Mouse (Mus musculus): ENCODE data around the gene Ano2. TPM values are rescaled to one million over a fixed set of nuclear protein-coding genes. Genes with fewer than 3 reads are reported as not detected.

The Ano2 gene
- polyA plus RNA-seq, 1 experiment: not detected

- H3K79me3 ChIP-seq (ENCODE audit: low read depth): no peaks in the 10 kb centered on the region
- TF ChIP-seq FOSL1 (IDR thresholded peaks at IDR 0.05; ENCODE audit: insufficient read depth, low read length, poor library complexity, severe bottlenecking): no peak
- no peak for TF ChIP-seq MYOG (IDR thresholded peaks at IDR 0.05; ENCODE audit: control insufficient read depth, extremely low read depth, insufficient read length)
- TF ChIP-seq CEBPB (IDR thresholded peaks at IDR 0.05; ENCODE audit: low read depth): no peak
- no peak for TF ChIP-seq MYOD1 (IDR thresholded peaks at IDR 0.05; ENCODE audit: control insufficient read depth, insufficient read length, low read depth)
- no peak for TF ChIP-seq MAX (IDR thresholded peaks at IDR 0.05)
- no peak for TF ChIP-seq USF1 (IDR thresholded peaks at IDR 0.05; ENCODE audit: low read depth)
- TF ChIP-seq CTCF (IDR thresholded peaks at IDR 0.05; ENCODE audit: control insufficient read depth, insufficient read depth, insufficient read length): no peak
- H3K79me2 ChIP-seq (ENCODE audit: control insufficient read depth, insufficient read depth): no peaks in the 10 kb centered on the region
- H3K36me3 ChIP-seq (ENCODE audit: control insufficient read depth, insufficient read depth): no peaks in the 10 kb centered on the region
- H3K4me3 ChIP-seq (ENCODE audit: insufficient read depth, poor library complexity, severe bottlenecking): no peak overlapping the region
- no peak overlapping the region for H3ac ChIP-seq (ENCODE audit: control insufficient read depth, insufficient read length, low read depth)
- no peaks in the 10 kb centered on the region for H3K27me3 ChIP-seq (ENCODE audit: control insufficient read depth, insufficient read depth, insufficient read length)
These were observed 47.5 kb downstream of the Ano2 start for GRCm38 (mm10) chr6:125737511-125738285.

DNA sequence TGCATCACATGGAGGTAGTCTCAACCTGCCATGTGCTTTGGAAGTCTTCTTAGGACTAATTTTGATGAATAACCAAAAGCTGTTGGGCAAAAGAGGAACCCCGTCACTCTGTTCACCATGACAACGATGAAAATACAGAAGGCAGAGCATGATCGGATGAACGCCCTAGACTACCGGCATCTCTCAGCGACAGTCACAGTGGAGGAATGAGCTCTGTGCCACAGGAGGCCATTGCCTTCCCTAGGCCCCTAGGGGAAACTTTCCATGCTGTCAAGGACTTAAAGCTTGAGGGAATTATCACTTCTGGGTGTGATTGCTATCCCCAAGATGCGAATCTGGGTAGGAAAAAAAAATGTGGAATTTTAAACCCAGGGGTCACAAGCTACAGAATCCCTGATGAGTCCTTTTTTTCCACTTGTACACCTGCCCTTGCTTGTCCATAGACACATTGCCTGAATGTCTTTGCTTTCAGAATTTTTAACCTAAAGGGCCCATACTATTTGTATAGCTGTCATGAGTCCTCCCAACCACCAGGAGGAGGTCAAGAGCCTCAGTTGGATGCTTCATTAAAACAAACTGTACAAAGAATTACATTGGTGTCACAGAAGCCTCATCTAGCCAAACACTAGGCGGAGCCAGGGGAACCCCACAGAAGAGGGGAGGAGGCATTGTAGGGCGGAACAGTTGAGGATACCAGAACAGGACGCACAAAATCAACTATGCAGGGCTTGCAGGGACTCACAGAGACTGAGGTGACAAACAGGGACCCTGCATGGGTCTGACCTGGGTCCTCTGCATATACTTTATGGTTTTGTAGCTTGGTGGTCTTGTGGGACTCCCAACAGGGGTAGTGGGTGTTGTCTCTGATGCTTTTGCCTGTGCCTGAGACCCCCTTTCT, 53.2 kb downstream of the Ano2 start:
- H3K79me2 ChIP-seq (ENCODE audit: control insufficient read depth, insufficient read depth): no peaks in the 10 kb centered on the region
- H3ac ChIP-seq (ENCODE audit: control insufficient read depth, insufficient read length, low read depth): no peak overlapping the region
- H3K36me3 ChIP-seq (ENCODE audit: control insufficient read depth, insufficient read depth): no peaks in the 10 kb centered on the region
- no peak overlapping the region for H3K4me3 ChIP-seq (ENCODE audit: insufficient read depth, poor library complexity, severe bottlenecking)
- H3K27me3 ChIP-seq (ENCODE audit: control insufficient read depth, insufficient read depth, insufficient read length): no peaks in the 10 kb centered on the region
- TF ChIP-seq CTCF (IDR thresholded peaks at IDR 0.05; ENCODE audit: control insufficient read depth, insufficient read depth, insufficient read length): no peak
- TF ChIP-seq MAX (IDR thresholded peaks at IDR 0.05): no peak
- no peak for TF ChIP-seq MYOD1 (IDR thresholded peaks at IDR 0.05; ENCODE audit: control insufficient read depth, insufficient read length, low read depth)
- no peak for TF ChIP-seq FOSL1 (IDR thresholded peaks at IDR 0.05; ENCODE audit: insufficient read depth, low read length, poor library complexity, severe bottlenecking)
- H3K79me3 ChIP-seq (ENCODE audit: low read depth): no peaks in the 10 kb centered on the region

- Histone ChIP-seq H3K27me3 (ENCODE audit: control insufficient read depth, insufficient read depth, insufficient read length) (no peaks in the 10 kb centered on the region), H3K4me3 (ENCODE audit: insufficient read depth, poor library complexity, severe bottlenecking) (no peak overlapping the region), H3ac (ENCODE audit: control insufficient read depth, insufficient read length, low read depth) (no peak overlapping the region), H3K79me3 (ENCODE audit: low read depth) (no peaks in the 10 kb centered on the region), H3K79me2 (ENCODE audit: control insufficient read depth, insufficient read depth) (no peaks in the 10 kb centered on the region), H3K36me3 (ENCODE audit: control insufficient read depth, insufficient read depth) (no peaks in the 10 kb centered on the region)
- TF ChIP-seq MYOG (IDR thresholded peaks at IDR 0.05; ENCODE audit: control insufficient read depth, extremely low read depth, insufficient read length): no peak
- no peak for TF ChIP-seq CEBPB (IDR thresholded peaks at IDR 0.05; ENCODE audit: low read depth)
- no peak for TF ChIP-seq CTCF (IDR thresholded peaks at IDR 0.05; ENCODE audit: control insufficient read depth, insufficient read depth, insufficient read length)
- TF ChIP-seq USF1 (IDR thresholded peaks at IDR 0.05; ENCODE audit: low read depth): no peak
- TF ChIP-seq MAX (IDR thresholded peaks at IDR 0.05): no peak
- no peak for TF ChIP-seq MYOD1 (IDR thresholded peaks at IDR 0.05; ENCODE audit: control insufficient read depth, insufficient read length, low read depth)
- no peak for TF ChIP-seq FOSL1 (IDR thresholded peaks at IDR 0.05; ENCODE audit: insufficient read depth, low read length, poor library complexity, severe bottlenecking)
These were observed 57.2 kb downstream of the Ano2 start for GRCm38 (mm10) chr6:125747322-125747930.

DNA sequence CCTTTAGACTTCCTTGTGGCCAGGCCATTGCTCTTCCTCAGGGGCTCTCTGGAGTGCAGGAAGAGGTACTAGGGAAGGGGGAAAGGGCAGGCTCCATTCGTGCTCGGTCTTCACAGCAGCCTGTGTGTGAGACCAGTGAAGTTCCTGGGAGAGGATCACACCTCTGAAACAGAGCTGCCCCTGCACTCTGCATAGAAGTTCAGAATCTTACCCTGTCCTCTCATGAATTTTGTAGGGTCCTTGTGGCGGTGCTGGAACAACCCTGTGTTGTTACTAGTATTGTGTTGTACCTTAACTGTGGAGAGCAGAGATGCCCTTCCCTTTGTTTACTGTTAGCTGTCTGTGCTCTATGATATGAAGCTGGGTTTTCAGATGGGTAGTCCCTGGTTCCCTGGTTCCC, 58.4 kb downstream of the Ano2 start:
- Histone ChIP-seq H3K79me2 (ENCODE audit: control insufficient read depth, insufficient read depth) (no peaks in the 10 kb centered on the region), H3K27me3 (ENCODE audit: control insufficient read depth, insufficient read depth, insufficient read length) (no peaks in the 10 kb centered on the region), H3ac (ENCODE audit: control insufficient read depth, insufficient read length, low read depth) (no peak overlapping the region), H3K79me3 (ENCODE audit: low read depth) (no peaks in the 10 kb centered on the region), H3K36me3 (ENCODE audit: control insufficient read depth, insufficient read depth) (no peaks in the 10 kb centered on the region), H3K4me3 (ENCODE audit: insufficient read depth, poor library complexity, severe bottlenecking) (no peak overlapping the region)
- TF ChIP-seq MYOG (IDR thresholded peaks at IDR 0.05; ENCODE audit: control insufficient read depth, extremely low read depth, insufficient read length) (no peak), MAX (IDR thresholded peaks at IDR 0.05) (no peak), CTCF (IDR thresholded peaks at IDR 0.05; ENCODE audit: control insufficient read depth, insufficient read depth, insufficient read length) (no peak), MYOD1 (IDR thresholded peaks at IDR 0.05; ENCODE audit: control insufficient read depth, insufficient read length, low read depth) (no peak), CEBPB (IDR thresholded peaks at IDR 0.05; ENCODE audit: low read depth) (no peak), USF1 (IDR thresholded peaks at IDR 0.05; ENCODE audit: low read depth) (no peak), FOSL1 (IDR thresholded peaks at IDR 0.05; ENCODE audit: insufficient read depth, low read length, poor library complexity, severe bottlenecking) (no peak)

- no peak for TF ChIP-seq USF1 (IDR thresholded peaks at IDR 0.05; ENCODE audit: low read depth)
- TF ChIP-seq CTCF (IDR thresholded peaks at IDR 0.05; ENCODE audit: control insufficient read depth, insufficient read depth, insufficient read length): no peak
- no peak for TF ChIP-seq MYOG (IDR thresholded peaks at IDR 0.05; ENCODE audit: control insufficient read depth, extremely low read depth, insufficient read length)
- TF ChIP-seq MAX (IDR thresholded peaks at IDR 0.05): no peak
- no peak for TF ChIP-seq FOSL1 (IDR thresholded peaks at IDR 0.05; ENCODE audit: insufficient read depth, low read length, poor library complexity, severe bottlenecking)
- no peak for TF ChIP-seq CEBPB (IDR thresholded peaks at IDR 0.05; ENCODE audit: low read depth)
- no peak for TF ChIP-seq MYOD1 (IDR thresholded peaks at IDR 0.05; ENCODE audit: control insufficient read depth, insufficient read length, low read depth)
- no peaks in the 10 kb centered on the region for H3K79me3 ChIP-seq (ENCODE audit: low read depth)
- H3K27me3 ChIP-seq (ENCODE audit: control insufficient read depth, insufficient read depth, insufficient read length): peaks cover 7% of the 10 kb centered on the region
- H3K36me3 ChIP-seq (ENCODE audit: control insufficient read depth, insufficient read depth): no peaks in the 10 kb centered on the region
- no peak overlapping the region for H3K4me3 ChIP-seq (ENCODE audit: insufficient read depth, poor library complexity, severe bottlenecking)
- no peaks in the 10 kb centered on the region for H3K79me2 ChIP-seq (ENCODE audit: control insufficient read depth, insufficient read depth)
- no peak overlapping the region for H3ac ChIP-seq (ENCODE audit: control insufficient read depth, insufficient read length, low read depth)
These were observed 72.8 kb downstream of the Ano2 start for GRCm38 (mm10) chr6:125762851-125763519.

Data from C2C12 (cell line).